Mouse (Mus musculus) forebrain, embryonic 14.5 days (tissue): ENCODE results near the gene 1700003E16Rik. TPM values are rescaled to one million over a fixed set of nuclear protein-coding genes. Genes with fewer than 3 reads are reported as not detected.

Source experiments
- ATAC-seq: fragments of 200-750 bp; cut with Nextera tagmentation; 2 replicates; pipeline ENCODE4 v1.8.0; 2017; ENCODE audit warnings: mild to moderate bottlenecking, moderate library complexity
- DNase-seq: peaks from one replicate; pipeline ENCODE4 v3.0.0-alpha.2; 2015; ENCODE audit warnings: low spot score
- H3K27ac ChIP-seq: fragments of 300-500 bp; sonication (generic); 2 replicates; pipeline ENCODE4 v1.5.1; 2014; ENCODE audit warnings: low read depth, mild to moderate bottlenecking, control low read depth, low read length, moderate library complexity
- H3K27me3 ChIP-seq: fragments of 300-500 bp; sonication (generic); replicated peaks from 2 replicates; pipeline ENCODE4 v1.6.1; 2014; ENCODE audit warnings: low read length, control low read depth, mixed read lengths; ENCODE audit not compliant: control insufficient read depth, insufficient read depth
- H3K36me3 ChIP-seq: fragments of 300-500 bp; sonication (generic); 2 replicates; pipeline ENCODE4 v1.6.1; 2014; ENCODE audit warnings: low read length, control low read depth; ENCODE audit not compliant: control insufficient read depth, insufficient read depth
- H3K4me1 ChIP-seq: fragments of 300-500 bp; sonication (generic); 2 replicates; pipeline ENCODE4 v1.6.1; 2014; ENCODE audit warnings: antibody characterized with exemption, low read length, control low read depth; ENCODE audit not compliant: control insufficient read depth, insufficient read depth
- H3K4me2 ChIP-seq: fragments of 300-500 bp; sonication (generic); 2 replicates; pipeline ENCODE4 v1.6.1; 2014; ENCODE audit warnings: mild to moderate bottlenecking, control low read depth, low read length
- H3K4me3 ChIP-seq: fragments of 300-500 bp; sonication (generic); 2 replicates; pipeline ENCODE4 v1.5.1; 2014; ENCODE audit warnings: low read depth, low read length, control low read depth
- H3K9ac ChIP-seq: fragments of 300-500 bp; sonication (generic); 2 replicates; pipeline ENCODE4 v1.6.1; 2014; ENCODE audit warnings: mild to moderate bottlenecking, low read length, control low read depth, moderate library complexity
- H3K9me3 ChIP-seq: fragments of 300-500 bp; sonication (generic); replicated peaks from 2 replicates; pipeline ENCODE4 v1.6.1; 2016; ENCODE audit warnings: low read length, control low read depth, mixed read lengths; ENCODE audit not compliant: control insufficient read depth
- WGBS: fragments of 180-500 bp; shearing (Covaris S2); extraction: QIAGEN DNeasy Blood & Tissue Kit; methylation state at CpG from one replicate; pipeline ENCODE4 v1.1.7; 2014; 5-methylcytosine and 5-hydroxymethylcytosine counted together
- polyA plus RNA-seq: library from polyadenylated mRNA; unstranded; fragments of >200 nt; fragmentation: Nextera tagmentation; extraction: Ambion mirVana; gene quantifications from 2 replicates; pipeline ENCODE4 v1.2.1, GENCODE M21; 2014

Gene 1700003E16Rik
- polyA plus RNA-seq, 1 experiment from 2014 or later: 5.8 TPM

- Histone ChIP-seq H3K4me2 (peak overlapping the region; percentile 41), H3K9ac (peak overlapping the region; percentile 37), H3K27ac (no peak overlapping the region), H3K9me3 (no peaks in the 10 kb centered on the region), H3K27me3 (peaks cover 36% of the 10 kb centered on the region), H3K4me1 (peaks cover 14% of the 10 kb centered on the region), H3K36me3 (no peaks in the 10 kb centered on the region), H3K4me3 (peak overlapping the region; percentile 18)
- ATAC-seq (no peak), DNase-seq (no peak)
- WGBS: under 1% methylated on average over 49 of the region's 49 CpGs
Measured at GRCm38 (mm10) chr6:83161921-83162641, 5.9 kb downstream of the 1700003E16Rik start.

GRCm38 (mm10) chr6:83162701-83163100, 6.5 kb downstream of the 1700003E16Rik start:
- H3K4me2 ChIP-seq: peak overlapping the region; percentile 41
- H3K9me3 ChIP-seq: no peaks in the 10 kb centered on the region
- H3K27me3 ChIP-seq: peaks cover 36% of the 10 kb centered on the region
- ATAC-seq: no peak
- peak overlapping the region; percentile 37 for H3K9ac ChIP-seq
- peaks cover 16% of the 10 kb centered on the region for H3K4me1 ChIP-seq
- no peaks in the 10 kb centered on the region for H3K36me3 ChIP-seq
- WGBS: 0% methylated on average over 8 of the region's 8 CpGs
- H3K27ac ChIP-seq: no peak overlapping the region
- DNase-seq: peak; percentile 73
- peak overlapping the region; percentile 18; the same call in 1 of the 2 replicates for H3K4me3 ChIP-seq

- peak overlapping the region; percentile 89 for H3K4me3 ChIP-seq
- no peaks in the 10 kb centered on the region for H3K9me3 ChIP-seq
- no peaks in the 10 kb centered on the region for H3K36me3 ChIP-seq
- peak; percentile 54 for ATAC-seq
- H3K9ac ChIP-seq: peak overlapping the region; percentile 90
- DNase-seq: no peak
- H3K27ac ChIP-seq: no peak overlapping the region
- peaks cover 16% of the 10 kb centered on the region for H3K4me1 ChIP-seq
- peak overlapping the region; percentile 88 for H3K4me2 ChIP-seq
- 4% methylated on average over 6 of the region's 6 CpGs for WGBS
- peaks cover 34% of the 10 kb centered on the region for H3K27me3 ChIP-seq
Measured at GRCm38 (mm10) chr6:83165026-83165606, 8.9 kb downstream of the 1700003E16Rik start.

GRCm38 (mm10) chr6:83165607-83166242, 9.5 kb downstream of the 1700003E16Rik start, which contains the start of gene Dctn1:
Gene Dctn1, plus strand, starts transcription at chr6:83165920.
- peak within 1 kb of the TSS; percentile 89 for H3K4me3 ChIP-seq
- H3K27ac ChIP-seq: peak within 1 kb of the TSS; percentile 85
- DNase-seq (peak; percentile 97), ATAC-seq (peak; percentile 91)
- no peaks in the 10 kb centered on the region for H3K36me3 ChIP-seq
- under 1% methylated on average over 58 of the region's 58 CpGs for WGBS
- peak within 1 kb of the TSS; percentile 90 for H3K9ac ChIP-seq
- H3K4me2 ChIP-seq: peak within 1 kb of the TSS; percentile 88
- H3K27me3 ChIP-seq: peaks cover 28% of the 10 kb centered on the region
- no peaks in the 10 kb centered on the region for H3K9me3 ChIP-seq
- H3K4me1 ChIP-seq: peaks cover 16% of the 10 kb centered on the region

- Histone ChIP-seq H3K36me3 (no peaks in the 10 kb centered on the region), H3K9ac (peak overlapping the region; percentile 90), H3K9me3 (no peaks in the 10 kb centered on the region), H3K27ac (peak overlapping the region; percentile 85; the same call in 1 of the 2 replicates), H3K4me2 (peak overlapping the region; percentile 88), H3K4me3 (peak overlapping the region; percentile 89), H3K27me3 (peaks cover 23% of the 10 kb centered on the region), H3K4me1 (peaks cover 16% of the 10 kb centered on the region)
- WGBS: 1% methylated on average over 12 of the region's 12 CpGs
- ATAC-seq (peak; percentile 11), DNase-seq (no peak)
Measured at GRCm38 (mm10) chr6:83166243-83166630, 10.0 kb downstream of the 1700003E16Rik start.

- 88% methylated on average over 5 of the region's 5 CpGs for WGBS
Measured at GRCm38 (mm10) chr6:83169872-83170271, 13.7 kb downstream of the 1700003E16Rik start.

GRCm38 (mm10) chr6:83171063-83171462, 14.9 kb downstream of the 1700003E16Rik start:
- ATAC-seq (no peak), DNase-seq (no peak)
- no peaks in the 10 kb centered on the region for H3K9me3 ChIP-seq
- WGBS: 86% methylated on average over 5 of the region's 5 CpGs
- H3K4me3 ChIP-seq: no peak overlapping the region
- H3K4me1 ChIP-seq: peaks cover 9% of the 10 kb centered on the region; the same call in 1 of the 2 replicates
- no peak overlapping the region for H3K27ac ChIP-seq
- peak overlapping the region; percentile 30 for H3K4me2 ChIP-seq
- no peaks in the 10 kb centered on the region for H3K27me3 ChIP-seq
- H3K36me3 ChIP-seq: no peaks in the 10 kb centered on the region; the same call in 1 of the 2 replicates
- H3K9ac ChIP-seq: no peak overlapping the region

More at GRCm38 (mm10) chr6:83169872-83170271, 13.7 kb downstream of the 1700003E16Rik start:
- Histone ChIP-seq H3K4me1 (peaks cover 14% of the 10 kb centered on the region), H3K4me3 (no peak overlapping the region), H3K9me3 (no peaks in the 10 kb centered on the region), H3K4me2 (no peak overlapping the region), H3K27ac (no peak overlapping the region), H3K36me3 (no peaks in the 10 kb centered on the region; the same call in 1 of the 2 replicates), H3K9ac (no peak overlapping the region), H3K27me3 (no peaks in the 10 kb centered on the region)
- ATAC-seq (no peak), DNase-seq (no peak)

- peak overlapping the region; percentile 22; the same call in 1 of the 2 replicates for H3K27ac ChIP-seq
- peak overlapping the region; percentile 48 for H3K9ac ChIP-seq
- WGBS: 60% methylated on average over 9 of the region's 9 CpGs
- peak overlapping the region; percentile 30 for H3K4me2 ChIP-seq
- H3K4me3 ChIP-seq: peak overlapping the region; percentile 12
- H3K27me3 ChIP-seq: no peaks in the 10 kb centered on the region
- H3K9me3 ChIP-seq: no peaks in the 10 kb centered on the region
- no peaks in the 10 kb centered on the region; the same call in 1 of the 2 replicates for H3K36me3 ChIP-seq
- ATAC-seq: peak; percentile 55; the same call in 1 of the 2 replicates
- peak; percentile 41 for DNase-seq
- no peaks in the 10 kb centered on the region for H3K4me1 ChIP-seq
Measured at GRCm38 (mm10) chr6:83172240-83172920, 16.2 kb downstream of the 1700003E16Rik start.
